Mouse (Mus musculus) MEL (cell line): ENCODE data around the gene Topaz1.

Source experiments
- CTCF ChIP-seq, 3 experiments: IDR thresholded peaks in 2 of 3; conservative IDR thresholded peaks in 1 of 3; 2 replicates each; pipeline ENCODE4 v1.5.1; 2011 to 2012; ENCODE audit warnings: low read length in 3 of 3, low read depth in 2 of 3, mild to moderate bottlenecking in 2 of 3, improper control_type of control experiment in 1 of 3, inconsistent platforms in 1 of 3, mixed read lengths in 1 of 3, moderate library complexity in 1 of 3; ENCODE audit not compliant: control insufficient read depth in 1 of 3, insufficient read depth in 1 of 3, poor library complexity in 1 of 3, severe bottlenecking in 1 of 3
- EP300 ChIP-seq, 2 experiments: IDR thresholded peaks; 2 replicates each; pipeline ENCODE4 v1.6.1; 2011; ENCODE audit warnings: improper control_type of control experiment in 2 of 2, low read length in 2 of 2, low read depth in 1 of 2, mild to moderate bottlenecking in 1 of 2
- ETS1 ChIP-seq: IDR thresholded peaks from 2 replicates; pipeline ENCODE4 v1.6.1; 2012; ENCODE audit warnings: low read depth, mild to moderate bottlenecking, inconsistent platforms, low read length, improper control_type of control experiment, moderate library complexity
- GABPA ChIP-seq: IDR thresholded peaks from 2 replicates; pipeline ENCODE4 v1.6.1; 2012; ENCODE audit warnings: low read depth, mild to moderate bottlenecking, inconsistent platforms, low read length, improper control_type of control experiment, moderate library complexity
- GATA1 ChIP-seq: IDR thresholded peaks from 2 replicates; pipeline ENCODE4 v1.6.1; 2011; ENCODE audit warnings: low read depth, low read length, improper control_type of control experiment
- MAFK ChIP-seq: IDR thresholded peaks from 2 replicates; pipeline ENCODE4 v1.6.1; 2011; ENCODE audit warnings: low read depth, mild to moderate bottlenecking, low read length, improper control_type of control experiment, borderline replicate concordance
- MAX ChIP-seq: IDR thresholded peaks from 2 replicates; pipeline ENCODE4 v1.6.1; 2011; ENCODE audit warnings: low read length, improper control_type of control experiment
- MAZ ChIP-seq: IDR thresholded peaks from 2 replicates; pipeline ENCODE4 v1.6.1; 2012; ENCODE audit warnings: low read depth, mild to moderate bottlenecking, inconsistent platforms, low read length, improper control_type of control experiment
- MXI1 ChIP-seq: IDR thresholded peaks from 2 replicates; pipeline ENCODE4 v1.6.1; 2011; ENCODE audit warnings: mild to moderate bottlenecking, low read depth, low read length, improper control_type of control experiment
- POLR2A ChIP-seq, 2 experiments: IDR thresholded peaks; 2 replicates each; pipeline ENCODE4 v1.6.1; 2011 to 2012; ENCODE audit warnings: low read length in 2 of 2, mild to moderate bottlenecking in 2 of 2, control low read depth in 1 of 2, improper control_type of control experiment in 1 of 2, low read depth in 1 of 2, moderate library complexity in 1 of 2; ENCODE audit not compliant: control insufficient read depth in 1 of 2, insufficient read depth in 1 of 2, poor library complexity in 1 of 2
- POLR2AphosphoS2 ChIP-seq: IDR thresholded peaks from 2 replicates; pipeline ENCODE4 v1.6.1; 2011; ENCODE audit warnings: low read length, improper control_type of control experiment
- TAL1 ChIP-seq: IDR thresholded peaks from 2 replicates; pipeline ENCODE4 v1.6.1; 2012; ENCODE audit warnings: mild to moderate bottlenecking, inconsistent platforms, low read length, moderate library complexity, mixed read lengths
- TBP ChIP-seq: IDR thresholded peaks from 2 replicates; pipeline ENCODE4 v1.8.0; 2011; ENCODE audit warnings: low read depth, low read length, improper control_type of control experiment
- ZKSCAN1 ChIP-seq: IDR thresholded peaks from 2 replicates; pipeline ENCODE4 v1.6.1; 2012; ENCODE audit warnings: low read depth, mild to moderate bottlenecking, inconsistent platforms, low read length, improper control_type of control experiment, moderate library complexity

GRCm38 (mm10) chr9:122837680-122838079 lies 90.5 kb downstream of the Topaz1 start:
- TF ChIP-seq CTCF (IDR thresholded peaks at IDR 0.05 in 2 of 3, conservative IDR thresholded peaks at IDR 0.05 in 1 of 3; ENCODE audit: control insufficient read depth in 1 of 3, insufficient read depth in 1 of 3, low read depth in 2 of 3, low read length in 3 of 3, poor library complexity in 1 of 3, severe bottlenecking in 1 of 3) (no peak; a peak in 1 of 6 replicates), POLR2A (IDR thresholded peaks at IDR 0.05; ENCODE audit: control insufficient read depth in 1 of 2, insufficient read depth in 1 of 2, low read depth in 1 of 2, low read length in 2 of 2, poor library complexity in 1 of 2) (no peak), EP300 (IDR thresholded peaks at IDR 0.05; ENCODE audit: low read depth in 1 of 2, low read length in 2 of 2) (no peak), MXI1 (no peak), ZKSCAN1 (no peak), POLR2AphosphoS2 (no peak), MAZ (no peak), GATA1 (no peak), ETS1 (no peak), GABPA (no peak), MAFK (no peak), TBP (no peak), TAL1 (no peak), MAX (no peak)
